Mouse (Mus musculus) left cerebral cortex, adult 11 months (tissue): ENCODE results near the gene Atp5g3.
"Not testable (repeated sequence)": the region's sequence is repeated elsewhere in the genome, so short reads cannot be mapped to it uniquely, and the experiment has no call there.

Experiments
- DNase-seq: peaks from one replicate; pipeline ENCODE4 v3.0.0; 2022; ENCODE audit warnings: low spot score

The Atp5g3 gene

DNA sequence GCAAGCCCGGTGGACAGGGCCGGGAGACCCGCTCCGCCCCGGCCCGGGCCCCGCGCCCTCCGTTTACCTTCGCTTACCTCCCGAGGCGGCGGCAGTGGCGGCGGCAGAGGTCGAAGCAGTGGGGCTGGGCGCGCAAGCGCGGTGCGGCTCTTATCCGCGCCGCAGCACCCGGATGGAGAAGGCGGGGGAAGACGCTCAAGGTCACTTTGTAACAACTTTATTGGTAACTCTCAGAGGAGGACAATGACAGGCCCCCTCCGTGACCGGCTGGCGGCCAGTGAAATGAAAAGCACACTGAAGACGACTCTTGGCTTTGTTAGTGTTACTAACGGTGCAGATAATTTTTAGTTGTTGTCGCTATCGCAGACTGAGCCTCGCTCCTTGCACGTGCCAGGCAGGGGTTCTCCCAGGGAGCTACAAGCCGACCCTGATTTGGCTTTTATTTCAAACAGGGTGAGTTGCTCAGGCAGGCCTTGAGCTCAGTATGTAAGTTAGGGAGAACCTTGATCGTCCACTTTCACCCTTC lies at the start of gene Atp5g3:
Atp5g3 (minus strand) TSS at position 152 of the 526 bp plus-strand sequence.
- DNase-seq = peak; percentile 89

DNA sequence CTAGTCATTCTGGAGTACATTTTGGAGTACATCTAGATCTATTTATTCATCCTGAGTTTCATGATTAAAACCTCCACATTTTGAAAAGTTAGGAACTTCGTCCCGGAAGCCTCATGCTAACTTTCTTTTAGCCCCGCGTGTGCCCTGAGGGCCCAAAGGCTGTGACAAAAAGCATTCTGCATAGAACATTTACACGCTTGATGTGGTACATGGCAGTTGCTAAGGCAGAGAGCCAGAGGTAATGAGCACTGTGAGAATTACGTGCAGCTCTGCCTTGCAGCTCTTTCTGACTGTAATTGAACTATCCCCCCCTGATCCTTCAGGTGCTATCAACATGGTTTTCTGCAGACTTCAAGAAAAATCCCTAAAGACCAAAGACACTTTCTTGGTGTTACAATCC lies 47.2 kb upstream of the Atp5g3 start:
- DNase-seq = no peak

DNA sequence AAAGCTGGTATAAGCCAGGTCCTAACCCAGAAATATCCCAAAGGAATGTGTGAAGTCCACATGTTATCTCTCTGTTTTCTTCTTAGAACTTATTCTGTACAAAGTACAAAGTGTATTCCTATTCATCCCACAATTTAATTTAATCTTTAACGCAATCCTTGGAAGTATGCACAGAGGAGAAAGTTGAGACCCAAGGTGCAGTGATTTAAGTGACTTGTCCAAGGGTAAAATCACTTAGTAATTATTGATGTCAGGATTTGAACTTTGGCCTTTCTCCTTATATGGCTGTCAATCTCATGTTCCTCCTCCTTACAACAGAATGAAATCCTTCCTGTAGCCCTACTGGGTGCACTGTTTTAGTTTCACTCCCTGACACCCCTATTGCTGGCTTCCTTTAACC lies 42.5 kb upstream of the Atp5g3 start:
- no peak for DNase-seq

- no peak for DNase-seq
These were observed 41.6 kb upstream of the Atp5g3 start for GRCm38 (mm10) chr2:73952597-73953219.

- DNase-seq = no peak
These were observed 36.2 kb upstream of the Atp5g3 start for GRCm38 (mm10) chr2:73947360-73947759.

DNA sequence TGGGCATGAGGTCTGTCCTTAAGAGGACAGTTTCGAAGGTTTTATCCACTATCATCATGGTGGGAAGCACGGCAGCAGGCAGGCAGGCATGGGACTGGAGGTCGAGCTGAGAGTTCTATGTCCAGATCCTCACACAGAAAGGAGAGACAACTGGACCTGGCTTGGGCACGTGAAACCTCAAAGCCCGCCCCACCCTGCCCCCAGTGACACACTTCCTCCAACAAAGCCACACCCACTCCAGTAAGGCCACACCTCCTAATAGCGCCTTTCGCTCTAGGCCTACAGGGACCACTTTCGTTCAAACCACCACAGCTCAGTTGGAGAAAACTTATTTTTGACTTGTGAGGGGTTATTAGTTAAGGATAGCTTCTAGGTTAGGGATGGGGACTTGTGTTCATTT lies 32.6 kb upstream of the Atp5g3 start:
- no peak for DNase-seq

DNA sequence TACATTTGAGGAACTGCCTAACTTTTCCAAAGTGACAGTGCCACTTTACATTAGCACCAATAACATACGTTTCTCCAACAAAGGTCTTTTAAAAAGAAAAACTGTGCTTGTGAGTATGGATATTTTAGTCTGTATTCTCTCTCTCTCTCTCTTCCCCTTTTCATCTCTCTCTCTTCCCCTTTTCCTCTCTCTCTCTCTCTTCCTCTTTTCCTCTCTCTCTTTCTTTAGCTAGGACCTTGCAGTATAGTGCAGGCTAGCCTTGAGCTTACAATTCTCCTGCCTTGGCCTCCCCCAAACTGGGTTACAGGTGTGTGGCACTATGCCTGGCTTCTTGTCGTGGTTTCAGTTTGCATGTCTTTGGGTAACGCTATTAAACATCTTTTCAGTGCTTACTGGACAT lies 31.7 kb upstream of the Atp5g3 start:
- no peak for DNase-seq

DNA sequence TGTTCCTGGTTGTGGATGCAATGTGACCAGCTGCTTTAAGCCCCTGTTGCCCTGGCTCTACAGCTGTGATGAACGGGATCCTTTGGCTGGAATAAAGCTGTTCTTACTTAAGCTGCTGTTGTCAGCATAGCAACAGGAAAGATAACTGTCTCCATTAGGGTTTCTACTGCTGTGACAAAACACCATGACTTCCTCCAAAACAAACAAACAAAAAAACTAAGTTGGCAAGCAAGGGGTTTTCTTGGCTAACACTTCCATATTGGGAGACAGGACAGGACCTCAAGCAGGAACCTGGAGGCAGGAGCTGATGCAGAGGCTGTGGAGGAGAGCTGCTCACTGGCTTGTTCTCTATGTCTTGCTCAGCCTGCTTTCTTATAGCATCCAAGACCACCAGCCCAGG lies 30.2 kb upstream of the Atp5g3 start:
- DNase-seq = no peak

- DNase-seq = no peak
These were observed 29.3 kb upstream of the Atp5g3 start for GRCm38 (mm10) chr2:73940471-73940870.

DNA sequence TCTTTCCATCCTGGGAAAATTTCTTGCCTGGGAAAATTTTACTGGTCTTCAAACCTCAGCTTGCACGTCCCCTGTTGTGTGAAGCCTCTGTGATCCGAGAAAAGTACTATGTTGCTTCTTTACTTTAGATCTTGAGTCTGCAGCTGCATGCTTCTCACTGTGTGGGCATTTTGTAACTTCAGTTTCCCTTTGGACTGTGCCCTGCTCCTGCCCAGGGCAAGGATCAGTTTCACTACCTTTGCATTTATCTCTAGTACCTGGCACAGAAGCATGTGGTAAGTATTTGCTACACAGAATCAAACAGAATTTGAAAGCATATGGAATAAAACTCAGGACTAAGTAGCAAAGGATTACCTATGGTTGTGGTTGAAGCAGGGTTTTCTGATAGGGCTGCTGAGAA lies 27.8 kb upstream of the Atp5g3 start:
- DNase-seq = no peak

DNA sequence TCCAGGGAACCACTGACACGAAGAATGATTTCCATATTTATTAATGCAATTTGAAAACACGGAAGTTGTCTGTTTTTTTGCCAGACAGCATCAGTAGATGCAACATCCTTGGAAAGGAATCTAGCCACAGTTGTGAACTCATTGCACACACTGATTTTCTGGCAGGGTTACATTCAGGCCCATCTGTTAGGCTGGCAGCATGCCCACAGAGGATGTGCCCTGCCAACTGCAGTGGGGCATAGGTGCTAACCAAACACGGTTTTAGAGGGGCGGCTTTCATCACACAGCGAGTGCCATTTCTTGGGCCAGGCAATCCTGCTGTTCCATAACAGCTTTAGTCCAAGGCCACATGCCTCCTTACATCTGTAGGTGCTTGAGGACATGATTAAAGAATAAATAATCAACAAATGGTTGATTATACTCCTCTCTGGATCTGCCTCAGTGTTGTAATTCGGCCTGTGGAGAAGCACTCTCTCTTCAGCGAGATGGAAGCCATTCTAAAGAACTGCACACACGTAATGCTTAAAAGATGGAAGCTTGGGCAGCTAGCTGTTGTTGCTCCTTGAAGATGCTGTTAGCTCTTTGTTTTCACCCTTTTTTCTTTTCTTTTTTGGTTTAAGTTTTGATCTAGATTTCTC lies 21.7 kb upstream of the Atp5g3 start:
- no peak for DNase-seq

DNA sequence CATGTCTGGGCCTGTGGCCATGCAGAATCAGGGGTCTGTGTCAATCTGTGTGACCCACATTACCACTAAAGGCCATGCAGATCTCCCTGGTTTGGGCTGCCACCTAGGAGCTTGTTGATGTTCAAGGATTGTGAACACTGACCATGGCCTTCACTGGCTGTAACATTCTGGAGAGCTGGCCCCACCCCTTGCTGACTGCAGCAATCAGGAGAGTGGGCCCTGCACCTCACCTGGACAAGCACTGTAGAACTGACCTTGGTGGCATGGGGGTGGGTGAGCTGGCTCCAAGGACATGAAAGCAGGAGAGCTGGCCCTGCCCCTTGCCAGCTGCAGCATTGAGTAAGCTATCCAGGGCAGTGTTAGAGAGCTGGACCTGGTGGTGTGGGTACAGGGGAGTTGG lies 16.6 kb upstream of the Atp5g3 start:
- DNase-seq = no peak

- DNase-seq = no peak
These were observed 14.4 kb upstream of the Atp5g3 start for GRCm38 (mm10) chr2:73925539-73925938.

DNA sequence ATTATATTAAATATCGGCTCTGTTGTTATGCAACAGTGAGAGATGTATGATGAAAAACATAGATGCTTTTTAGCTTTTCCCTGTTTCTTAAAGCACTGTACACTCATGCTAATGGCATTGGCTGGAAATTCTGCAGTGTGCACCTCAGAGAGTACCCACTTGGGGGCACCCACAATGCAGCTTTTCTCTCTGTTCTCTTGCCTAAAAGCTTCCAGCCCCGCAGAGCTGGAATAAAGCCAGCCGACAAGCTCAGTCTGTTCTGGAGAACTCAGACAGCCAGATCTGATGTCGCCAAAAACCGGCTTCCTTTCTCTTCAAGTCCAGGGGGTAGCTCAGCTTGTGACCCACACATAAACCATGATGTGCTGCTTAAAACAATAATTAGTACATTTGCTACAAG lies 14.0 kb upstream of the Atp5g3 start:
- DNase-seq = peak; percentile 57

GRCm38 (mm10) chr2:73919642-73920041 lies 8.5 kb upstream of the Atp5g3 start:
- DNase-seq = peak; percentile 53

GRCm38 (mm10) chr2:73912264-73912663 lies 1.1 kb upstream of the Atp5g3 start:
- no peak for DNase-seq

GRCm38 (mm10) chr2:73910571-73911174 lies 453 bp downstream of the Atp5g3 start:
- DNase-seq = peak; percentile 32

- DNase-seq = no peak
These were observed 2.0 kb downstream of the Atp5g3 start for GRCm38 (mm10) chr2:73909116-73909515.

GRCm38 (mm10) chr2:73904679-73905078 lies 6.4 kb downstream of the Atp5g3 start:
- DNase-seq = not testable (repeated sequence)

- DNase-seq = no peak
These were observed 7.6 kb downstream of the Atp5g3 start for GRCm38 (mm10) chr2:73903536-73903935.

DNA sequence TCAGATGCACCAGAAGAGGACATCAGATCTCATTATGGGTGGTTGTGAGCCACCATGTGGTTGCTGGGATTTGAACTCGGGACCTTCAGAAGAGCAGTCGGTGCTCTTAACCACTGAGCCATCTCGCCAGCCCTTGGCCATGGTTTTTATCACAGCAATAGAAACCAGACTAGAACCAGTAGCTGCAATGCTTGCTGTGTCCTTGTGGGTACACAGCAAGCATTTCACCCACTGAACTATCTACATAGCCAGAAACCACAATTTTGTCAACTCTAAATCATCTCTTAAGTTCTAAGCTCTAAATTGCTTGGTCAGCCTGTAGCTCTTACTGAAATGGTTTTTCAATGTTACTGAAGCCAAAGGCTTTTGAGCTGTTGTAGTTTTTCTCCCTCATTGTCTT lies 8.8 kb downstream of the Atp5g3 start:
- DNase-seq = not testable (repeated sequence)

DNA sequence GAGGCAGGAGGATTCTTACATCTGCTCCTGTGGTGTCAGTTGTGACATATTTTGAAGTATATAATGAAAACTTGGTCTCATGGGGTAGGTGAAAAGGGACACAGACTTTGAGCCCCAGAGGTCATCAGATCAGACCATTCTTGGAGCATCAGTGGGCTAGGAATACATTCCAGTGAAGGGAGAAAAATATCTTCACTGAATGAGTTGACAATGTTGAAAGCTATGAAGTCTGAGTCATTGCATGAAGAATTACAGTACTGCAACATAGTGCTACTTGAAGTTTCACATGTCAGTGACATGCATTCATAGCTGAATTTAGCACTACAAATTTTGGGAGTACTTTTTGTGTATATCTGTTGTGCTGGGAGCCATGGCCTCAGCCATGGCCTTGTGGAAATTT lies 10.0 kb downstream of the Atp5g3 start:
- DNase-seq = no peak

DNA sequence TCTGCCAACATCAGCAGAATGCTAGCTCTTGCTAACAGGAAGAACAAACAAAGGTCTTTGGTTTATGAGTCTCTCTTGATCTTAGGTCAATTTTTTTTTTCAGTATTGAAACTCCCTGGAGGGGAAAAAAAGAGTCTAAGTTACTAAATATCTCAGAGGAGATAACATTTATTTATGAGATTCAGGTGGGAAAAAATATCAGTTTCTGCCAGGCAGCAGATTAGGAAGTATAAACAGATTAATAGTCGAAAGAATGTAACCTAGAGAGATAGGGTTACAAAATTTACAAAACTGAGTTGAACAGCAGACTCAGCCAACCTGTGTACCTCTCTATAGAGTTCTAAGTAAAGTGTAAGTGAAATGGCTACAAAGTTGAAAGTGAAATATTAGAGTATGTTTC lies 10.8 kb downstream of the Atp5g3 start:
- DNase-seq = no peak
